ENCODE assay signal across 32 mouse cellular contexts in genomic region chr11:64204305-64204704, GRCm38 (mm10).
A peak's percentile ranks its signal among the peaks of the same experiment; 100 is the strongest.
DNase-seq lines count a peak whose midpoint lies in the region; ATAC-seq lines count a peak whose summit lies in the region.
"Had no signal": no experiment of that assay in that cellular context is flagged by ENCODE, and none has a peak within 500 bp of the region (broad histone marks: within the 10 kb centered on the region; RNA-seq: fewer than 3 reads in every experiment).

No protein-coding gene starts in this region.

- ATAC-seq in megakaryocyte, adult 5-6 weeks (ENCODE audit: poor library complexity, severe bottlenecking), result peak; percentile 40
- ATAC-seq in hindbrain, embryonic 14.5 days (ENCODE audit: low FRiP score), result no peak
- ATAC-seq: forebrain, embryonic 16.5 days; hindbrain, embryonic 16.5 days; intestine, embryonic 15.5 days; midbrain, embryonic 15.5 days had no signal

- no peaks in the 10 kb centered on the region for H3K9me3 ChIP-seq in heart, embryonic 10.5 days
- H3K9me3 ChIP-seq in hindbrain, embryonic 14.5 days (ENCODE audit: control insufficient read depth, low read length), result no peaks in the 10 kb centered on the region
- H3K9me3 ChIP-seq: embryonic facial prominence, embryonic 13.5 days; heart, embryonic 15.5 days; hindbrain, embryonic 10.5 days; intestine, embryonic 15.5 days; lung, embryonic 15.5 days; midbrain, embryonic 10.5 days; midbrain, embryonic 15.5 days; neural tube, embryonic 12.5 days had no signal

- no peak overlapping the region for H3K4me2 ChIP-seq in hindbrain, embryonic 14.5 days (replicated peaks)
- H3K4me2 ChIP-seq: embryonic facial prominence, embryonic 13.5 days; heart, embryonic 15.5 days; intestine, embryonic 15.5 days; lung, embryonic 15.5 days; midbrain, embryonic 15.5 days; neural tube, embryonic 12.5 days had no signal

- peak; percentile 73 for DNase-seq in heart, embryonic 10.5 days (ENCODE audit: low spot score)
- DNase-seq in heart, postnatal 10 days, result no peak
- DNase-seq in lung, postnatal 10 days, result peak; percentile 9
- DNase-seq in lung, adult 18-20 months, result no peak
- DNase-seq in hindbrain, embryonic 14.5 days (ENCODE audit: low spot score), result no peak
- DNase-seq in cerebellum, postnatal 36 days, result no peak
- DNase-seq in left cerebral cortex, postnatal 36 days (ENCODE audit: low spot score in 2 of 2), result no peak
- DNase-seq: adrenal gland, postnatal 25 days; cerebellum, adult 18-20 months; cerebellum, postnatal 25 days; embryo, embryonic 11 days; gastrocnemius, adult 2 months; gastrocnemius, postnatal 36 days; kidney, adult 8-10 months; kidney, postnatal 4 days; layer of hippocampus, postnatal 36 days; right cerebral cortex, adult 18-20 months; spleen, adult 18-20 months; thymus, postnatal 14 days had no signal

- no peaks in the 10 kb centered on the region for H3K36me3 ChIP-seq in heart, embryonic 10.5 days
- H3K36me3 ChIP-seq in hindbrain, embryonic 14.5 days (replicated peaks; ENCODE audit: control insufficient read depth, insufficient read depth), result no peaks in the 10 kb centered on the region
- H3K36me3 ChIP-seq: embryonic facial prominence, embryonic 13.5 days; heart, embryonic 15.5 days; hindbrain, embryonic 10.5 days; intestine, embryonic 15.5 days; lung, embryonic 15.5 days; midbrain, embryonic 10.5 days; midbrain, embryonic 15.5 days; neural tube, embryonic 12.5 days had no signal

- WGBS in heart, embryonic 10.5 days, result 17% methylated on average over 7 of the region's 7 CpGs
- 82% methylated on average over 7 of the region's 7 CpGs for WGBS in hindbrain, embryonic 14.5 days

- H3K4me3 ChIP-seq in heart, embryonic 10.5 days, result no peak overlapping the region
- H3K4me3 ChIP-seq in hindbrain, embryonic 14.5 days (replicated peaks; ENCODE audit: low read length), result no peak overlapping the region
- H3K4me3 ChIP-seq: embryonic facial prominence, embryonic 13.5 days; gastrocnemius, adult 2 months; heart, embryonic 15.5 days; hindbrain, embryonic 10.5 days; intestine, embryonic 15.5 days; lung, embryonic 15.5 days; midbrain, embryonic 10.5 days; midbrain, embryonic 15.5 days; neural tube, embryonic 12.5 days had no signal

- peaks cover 11% of the 10 kb centered on the region; the same call in 1 of the 2 replicates for H3K4me1 ChIP-seq in heart, embryonic 10.5 days
- H3K4me1 ChIP-seq in hindbrain, embryonic 14.5 days (replicated peaks; ENCODE audit: control insufficient read depth, insufficient read depth, low read length), result no peaks in the 10 kb centered on the region
- H3K4me1 ChIP-seq: embryonic facial prominence, embryonic 13.5 days; intestine, embryonic 15.5 days; lung, embryonic 15.5 days; midbrain, embryonic 15.5 days; neural tube, embryonic 12.5 days had no signal

- H3K9ac ChIP-seq in hindbrain, embryonic 14.5 days, result no peak overlapping the region
- H3K9ac ChIP-seq: embryonic facial prominence, embryonic 13.5 days; heart, embryonic 15.5 days; intestine, embryonic 15.5 days; liver, embryonic 14.5 days; lung, embryonic 15.5 days; midbrain, embryonic 15.5 days; neural tube, embryonic 12.5 days had no signal

- peaks cover 18% of the 10 kb centered on the region; the same call in 1 of the 2 replicates for H3K27me3 ChIP-seq in heart, embryonic 10.5 days (ENCODE audit: insufficient read depth, poor library complexity, severe bottlenecking)
- H3K27me3 ChIP-seq in hindbrain, embryonic 14.5 days (ENCODE audit: control insufficient read depth, insufficient read depth, low read length), result no peaks in the 10 kb centered on the region
- H3K27me3 ChIP-seq: embryonic facial prominence, embryonic 13.5 days; intestine, embryonic 15.5 days; lung, embryonic 15.5 days; midbrain, embryonic 15.5 days; neural tube, embryonic 12.5 days had no signal

- H3K27ac ChIP-seq in heart, embryonic 10.5 days, result no peak overlapping the region
- H3K27ac ChIP-seq in hindbrain, embryonic 14.5 days, result no peak overlapping the region
- H3K27ac ChIP-seq: embryonic facial prominence, embryonic 13.5 days; gastrocnemius, adult 2 months; heart, embryonic 15.5 days; hindbrain, embryonic 10.5 days; intestine, embryonic 15.5 days; kidney, postnatal 0 days; liver, embryonic 14.5 days; lung, embryonic 15.5 days; midbrain, embryonic 10.5 days; midbrain, embryonic 15.5 days; neural tube, embryonic 12.5 days had no signal

- intact Hi-C loops in heart, postnatal 10 days (cut with DNase I), result no loop called here
- intact Hi-C loops in left cerebral cortex, postnatal 36 days (cut with DNase I), result no loop called here

Comparison
In these comparisons a context has a peak if more than half of its experiments do, and no peak if none do; other contexts are left out.
1. DNase-seq: peak in heart, embryonic 10.5 days (single experiment) and lung, postnatal 10 days (single experiment); none in heart, postnatal 10 days (0 of 2), lung, adult 18-20 months (0 of 2), hindbrain, embryonic 14.5 days (single experiment), cerebellum, postnatal 36 days (0 of 2) and left cerebral cortex, postnatal 36 days (0 of 2).